Mouse (Mus musculus): Measurements from ENCODE around the gene Psmc2.

DNA sequence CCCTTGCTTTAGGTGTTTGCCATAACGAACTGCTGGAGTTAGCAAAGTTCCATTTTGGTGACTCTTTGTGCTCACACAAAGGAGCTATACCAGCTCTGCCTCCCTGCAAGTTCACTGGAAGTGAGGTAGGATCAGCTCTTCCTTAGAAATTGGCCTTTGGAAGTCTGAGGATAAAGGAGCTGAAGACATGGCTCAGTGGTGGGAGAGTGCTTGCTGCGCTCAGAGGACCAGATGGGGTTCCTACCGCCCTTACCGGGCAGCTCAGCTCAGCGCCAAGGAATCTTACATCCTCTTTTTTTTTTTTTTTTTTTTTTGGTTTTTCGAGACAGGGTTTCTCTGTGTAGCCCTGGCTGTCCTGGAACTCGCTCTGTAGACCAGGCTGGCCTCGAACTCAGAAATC is 39.1 kb upstream of the Psmc2 start:
- no peak for TF ChIP-seq GATA1 (IDR thresholded peaks at IDR 0.05; ENCODE audit: borderline replicate concordance, low read length)
- TF ChIP-seq FLI1 (IDR thresholded peaks at IDR 0.05; ENCODE audit: low read length): no peak
